Mouse (Mus musculus) kidney, adult 2 months (tissue): ENCODE data around the gene Nupl2. TPM values are rescaled to one million over a fixed set of nuclear protein-coding genes. Genes with fewer than 3 reads are reported as not detected.

ENCODE experiments used
- DNase-seq: peaks from one replicate; pipeline ENCODE4 v3.0.0; 2021
- H3K27ac ChIP-seq: fragments of 200-500 bp; 2 replicates; pipeline ENCODE4 v1.5.1; 2012; ENCODE audit warnings: low read depth, low read length, control low read depth, inconsistent platforms; ENCODE audit not compliant: insufficient read depth
- H3K27me3 ChIP-seq: fragments of 200-500 bp; replicated peaks from 2 replicates; pipeline ENCODE4 v1.6.1; 2012; ENCODE audit warnings: mild to moderate bottlenecking, moderate library complexity, low read length, inconsistent platforms; ENCODE audit not compliant: control insufficient read depth, insufficient read depth
- H3K36me3 ChIP-seq: fragments of 200-500 bp; 2 replicates; pipeline ENCODE4 v1.6.1; 2012; ENCODE audit warnings: mild to moderate bottlenecking, moderate library complexity, low read length, inconsistent platforms; ENCODE audit not compliant: control insufficient read depth, insufficient read depth
- H3K4me1 ChIP-seq: fragments of 200-500 bp; 2 replicates; pipeline ENCODE4 v1.6.1; 2011; ENCODE audit warnings: low read length; ENCODE audit not compliant: control insufficient read depth, insufficient read depth
- H3K4me3 ChIP-seq: fragments of 200-500 bp; 2 replicates; pipeline ENCODE4 v1.5.1; 2011; ENCODE audit warnings: mild to moderate bottlenecking, low read depth, low read length, control low read depth; ENCODE audit not compliant: insufficient read depth
- CTCF ChIP-seq: fragments of 200-500 bp; conservative IDR thresholded peaks from 2 replicates; pipeline ENCODE4 v1.5.1; 2011; ENCODE audit warnings: low read depth, mild to moderate bottlenecking, control low read depth, low read length, moderate library complexity, mixed read lengths; ENCODE audit not compliant: insufficient read depth, insufficient read length
- POLR2A ChIP-seq: fragments of 200-500 bp; IDR thresholded peaks from one replicate; pipeline ENCODE4 v1.6.1; 2011; ENCODE audit warnings: low read depth, low read length, control low read depth
- WGBS: fragments of 180-500 bp; shearing (Covaris S2); methylation state at CpG from one replicate; pipeline ENCODE4 v1.1.7; 2018; 5-methylcytosine and 5-hydroxymethylcytosine counted together
- polyA plus RNA-seq: library from polyadenylated mRNA; depleted of rRNA; stranded (reverse); fragments of >200 nt; gene quantifications from 2 replicates; pipeline ENCODE4 v1.2.3, GENCODE M21; 2012; rRNA removed

The Nupl2 gene
- 4.0 and 4.4 TPM in 2 replicates for polyA plus RNA-seq

- TF ChIP-seq CTCF, result no peak
- TF ChIP-seq POLR2A, result peak; percentile 35
- DNase-seq, result peak; percentile 97
- H3K27me3 ChIP-seq, result no peaks in the 10 kb centered on the region
- H3K27ac ChIP-seq, result no peak within 1 kb of the TSS; the same call in 1 of the 2 replicates
- no peaks in the 10 kb centered on the region for H3K36me3 ChIP-seq
- peaks cover 3% of the 10 kb centered on the region; the same call in 1 of the 2 replicates for H3K4me1 ChIP-seq
- WGBS, result under 1% methylated on average over 52 of the region's 52 CpGs
- H3K4me3 ChIP-seq, result peak within 1 kb of the TSS; percentile 88
These were observed at the start of gene Nupl2 for GRCm38 (mm10) chr5:24164789-24165445. Nupl2 (plus strand) TSS chr5:24164963.

GRCm38 (mm10) chr5:24122221-24122620 lies 42.5 kb upstream of the Nupl2 start:
- TF ChIP-seq POLR2A, result no peak
- TF ChIP-seq CTCF, result no peak
- H3K36me3 ChIP-seq, result no peaks in the 10 kb centered on the region
- no peaks in the 10 kb centered on the region; the same call in 1 of the 2 replicates for H3K4me1 ChIP-seq
- H3K27me3 ChIP-seq, result no peaks in the 10 kb centered on the region
- H3K4me3 ChIP-seq, result no peak overlapping the region
- WGBS, result 97% methylated on average over 2 of the region's 2 CpGs
- H3K27ac ChIP-seq, result no peak overlapping the region
- DNase-seq, result no peak

GRCm38 (mm10) chr5:24124175-24124574 lies 40.6 kb upstream of the Nupl2 start:
- Histone ChIP-seq H3K4me1 (no peaks in the 10 kb centered on the region; the same call in 1 of the 2 replicates), H3K27me3 (no peaks in the 10 kb centered on the region), H3K36me3 (no peaks in the 10 kb centered on the region; the same call in 1 of the 2 replicates), H3K27ac (no peak overlapping the region), H3K4me3 (no peak overlapping the region)
- TF ChIP-seq CTCF (no peak), POLR2A (no peak)
- no peak for DNase-seq
- 94% methylated on average over 1 of the region's 1 CpGs for WGBS

GRCm38 (mm10) chr5:24124579-24125276 lies 40.0 kb upstream of the Nupl2 start:
- no peak overlapping the region for H3K27ac ChIP-seq
- no peaks in the 10 kb centered on the region for H3K4me1 ChIP-seq
- no peak for TF ChIP-seq CTCF
- no peak for TF ChIP-seq POLR2A
- DNase-seq, result no peak
- WGBS, result 72% methylated on average over 3 of the region's 3 CpGs
- no peaks in the 10 kb centered on the region for H3K27me3 ChIP-seq
- no peaks in the 10 kb centered on the region; the same call in 1 of the 2 replicates for H3K36me3 ChIP-seq
- H3K4me3 ChIP-seq, result no peak overlapping the region

GRCm38 (mm10) chr5:24125910-24126636 lies 38.7 kb upstream of the Nupl2 start:
- TF ChIP-seq POLR2A (no peak), CTCF (no peak)
- no peak overlapping the region for H3K27ac ChIP-seq
- WGBS, result 78% methylated on average over 1 of the region's 1 CpGs

GRCm38 (mm10) chr5:24126967-24127366 lies 37.8 kb upstream of the Nupl2 start:
- no peak for TF ChIP-seq POLR2A
- no peak for TF ChIP-seq CTCF
- Histone ChIP-seq H3K27me3 (no peaks in the 10 kb centered on the region), H3K27ac (no peak overlapping the region), H3K36me3 (no peaks in the 10 kb centered on the region; the same call in 1 of the 2 replicates), H3K4me1 (no peaks in the 10 kb centered on the region), H3K4me3 (no peak overlapping the region)
- DNase-seq, result no peak
- 78% methylated on average over 4 of the region's 4 CpGs for WGBS

More at GRCm38 (mm10) chr5:24125910-24126636, 38.7 kb upstream of the Nupl2 start:
- no peaks in the 10 kb centered on the region for H3K4me1 ChIP-seq
- no peak overlapping the region for H3K4me3 ChIP-seq
- H3K36me3 ChIP-seq, result no peaks in the 10 kb centered on the region; the same call in 1 of the 2 replicates
- DNase-seq, result no peak
- no peaks in the 10 kb centered on the region for H3K27me3 ChIP-seq

- peaks cover 4% of the 10 kb centered on the region for H3K36me3 ChIP-seq
- WGBS, result 94% methylated on average over 5 of the region's 5 CpGs
- no peaks in the 10 kb centered on the region for H3K27me3 ChIP-seq
- H3K4me1 ChIP-seq, result no peaks in the 10 kb centered on the region
- no peak for DNase-seq
- TF ChIP-seq POLR2A (no peak), CTCF (no peak)
- no peak overlapping the region for H3K27ac ChIP-seq
- no peak overlapping the region for H3K4me3 ChIP-seq
These were observed 17.8 kb upstream of the Nupl2 start for GRCm38 (mm10) chr5:24146964-24147363.
